Mouse (Mus musculus) kidney, postnatal 25 days (tissue): Measurements from ENCODE around the gene Spsb3.

Source experiments
- DNase-seq, 2 experiments: peaks; one replicate each; pipeline ENCODE4 v3.0.0; 2021; ENCODE audit warnings: mixed read lengths in 2 of 2

Gene Spsb3

DNA sequence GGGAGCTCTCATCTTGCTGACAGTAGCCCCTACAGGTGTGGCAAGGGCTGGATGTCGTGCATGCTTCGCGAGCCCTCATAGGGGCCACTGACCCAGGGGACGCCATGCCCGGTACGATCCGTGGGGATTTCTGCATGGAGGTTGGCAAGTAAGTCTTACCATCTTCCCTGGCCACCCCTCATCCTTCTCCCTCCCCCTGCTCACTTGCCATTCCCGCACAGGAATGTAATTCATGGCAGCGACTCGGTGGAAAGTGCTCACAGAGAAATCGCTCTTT, 10.5 kb downstream of the Spsb3 start:
- no peak for DNase-seq

DNA sequence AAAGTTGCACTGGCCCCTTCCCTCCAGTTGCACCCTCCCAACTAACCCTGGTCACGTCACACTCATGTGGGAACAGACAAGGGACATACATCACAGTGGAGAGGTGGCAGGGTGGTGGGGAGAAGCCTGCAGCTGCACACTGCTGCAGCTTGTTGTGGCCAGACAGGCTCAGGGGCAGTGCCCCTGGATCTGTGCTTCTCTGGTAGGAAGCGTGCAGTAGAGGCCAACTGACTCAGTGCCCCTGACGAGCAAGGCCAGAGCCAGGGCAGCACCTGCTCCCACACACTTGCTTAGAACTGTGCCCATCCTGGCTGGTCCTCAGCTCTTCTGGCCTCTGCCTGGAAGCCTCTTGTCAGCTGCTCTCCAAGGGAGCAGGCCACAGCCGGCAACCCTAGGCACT, 11.2 kb downstream of the Spsb3 start:
- DNase-seq, result peak in 1 of 2 experiments; percentile 39

DNA sequence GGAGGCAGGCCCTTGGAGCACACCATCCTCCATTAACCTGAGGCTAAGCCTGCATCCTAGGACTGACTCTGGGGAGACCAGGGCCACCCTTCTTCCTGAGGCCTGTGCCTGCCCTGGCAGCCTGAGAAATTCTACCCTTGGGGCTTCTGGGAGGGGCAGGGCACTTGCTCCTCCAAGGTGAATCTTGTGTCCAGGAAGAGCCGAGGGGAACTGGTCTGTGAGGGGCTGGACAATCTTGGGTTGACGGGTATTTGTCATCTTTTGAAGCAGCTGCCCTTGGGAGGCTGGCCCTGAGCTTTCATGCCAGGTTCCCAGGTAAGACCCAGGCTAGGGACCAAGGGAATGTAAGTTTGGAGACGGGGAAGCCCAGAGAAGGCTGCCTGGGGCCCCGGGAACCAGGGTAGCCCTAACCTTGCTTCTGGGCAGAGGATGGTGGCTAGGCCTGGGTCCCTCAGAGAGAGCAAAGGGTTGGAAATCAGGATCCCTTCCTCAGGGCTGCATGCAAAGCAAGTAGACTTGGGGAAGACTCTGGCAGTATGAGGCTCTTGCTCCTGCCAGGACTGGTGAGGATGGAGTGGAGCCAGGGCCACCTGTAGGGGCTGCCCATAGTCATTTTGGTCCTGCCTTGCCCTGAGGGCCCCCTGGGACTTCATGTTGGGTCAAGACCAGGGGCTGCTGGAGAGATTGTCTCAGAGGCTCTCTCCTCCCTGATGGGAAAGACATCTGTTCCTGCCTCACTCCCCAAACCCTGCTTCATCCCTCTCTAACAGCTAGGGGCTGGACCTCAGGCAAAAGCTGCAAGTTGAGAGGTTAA, 11.8 kb downstream of the Spsb3 start:
- DNase-seq, result peak in 1 of 2 experiments; percentile 34

DNA sequence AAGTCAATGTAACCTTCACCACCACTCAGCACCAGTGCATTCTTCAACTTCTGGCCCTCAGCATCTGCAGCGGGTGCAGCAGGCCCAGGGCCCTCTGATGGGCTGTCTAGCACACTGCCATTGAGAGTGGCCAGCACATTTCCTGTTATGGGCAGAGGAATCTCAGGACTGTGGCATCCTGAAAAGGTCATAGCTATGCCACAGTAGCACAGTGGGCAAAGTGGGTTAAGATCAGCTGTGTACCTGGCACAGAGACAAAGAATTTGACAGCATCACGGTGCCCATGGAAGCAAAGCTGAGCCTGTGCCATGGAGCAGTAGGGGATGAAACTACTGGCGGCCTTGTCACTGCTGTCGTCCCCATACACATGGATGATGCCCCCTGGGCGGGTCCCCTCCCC, 12.7 kb downstream of the Spsb3 start:
- DNase-seq, result no peak

DNA sequence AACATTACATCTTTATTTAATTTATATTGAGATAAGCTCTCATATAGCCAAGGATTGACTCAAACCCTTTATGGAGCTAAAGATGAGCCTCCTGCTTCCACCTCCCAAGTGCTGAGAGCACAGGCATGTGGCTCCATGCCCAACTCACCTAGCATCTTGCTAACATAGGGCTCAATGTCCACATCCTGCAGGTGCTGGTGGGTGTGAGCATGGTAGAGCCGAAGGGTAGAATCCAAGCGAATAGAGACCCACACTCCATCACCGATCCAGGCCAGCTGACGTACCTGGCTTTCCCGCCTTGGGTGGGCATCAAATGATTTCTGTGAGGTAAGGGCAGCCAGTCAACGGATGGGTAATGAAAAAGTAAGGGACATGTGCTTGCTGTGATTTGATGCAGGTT, 13.6 kb downstream of the Spsb3 start:
- DNase-seq, result peak in 1 of 2 experiments; percentile 32

DNA sequence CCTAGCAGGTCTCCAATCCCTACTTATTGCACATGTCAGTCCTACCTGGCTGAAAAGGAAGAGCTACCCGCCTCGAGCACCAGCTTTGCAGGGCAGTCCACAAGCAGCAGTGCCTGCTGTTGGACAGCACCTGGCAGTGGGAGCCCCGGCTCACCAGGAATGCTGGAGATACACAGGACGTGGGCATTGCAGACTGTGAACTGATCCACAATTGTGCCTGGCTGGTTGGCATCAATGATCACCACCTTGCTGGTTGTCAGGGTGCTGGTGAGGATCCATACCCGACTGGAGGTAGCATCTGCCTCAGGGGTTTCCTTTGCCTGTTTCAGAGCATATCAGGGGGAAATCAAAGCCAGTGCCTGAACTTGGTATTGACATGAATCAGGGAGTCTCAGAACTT, 15.7 kb downstream of the Spsb3 start:
- no peak for DNase-seq

DNA sequence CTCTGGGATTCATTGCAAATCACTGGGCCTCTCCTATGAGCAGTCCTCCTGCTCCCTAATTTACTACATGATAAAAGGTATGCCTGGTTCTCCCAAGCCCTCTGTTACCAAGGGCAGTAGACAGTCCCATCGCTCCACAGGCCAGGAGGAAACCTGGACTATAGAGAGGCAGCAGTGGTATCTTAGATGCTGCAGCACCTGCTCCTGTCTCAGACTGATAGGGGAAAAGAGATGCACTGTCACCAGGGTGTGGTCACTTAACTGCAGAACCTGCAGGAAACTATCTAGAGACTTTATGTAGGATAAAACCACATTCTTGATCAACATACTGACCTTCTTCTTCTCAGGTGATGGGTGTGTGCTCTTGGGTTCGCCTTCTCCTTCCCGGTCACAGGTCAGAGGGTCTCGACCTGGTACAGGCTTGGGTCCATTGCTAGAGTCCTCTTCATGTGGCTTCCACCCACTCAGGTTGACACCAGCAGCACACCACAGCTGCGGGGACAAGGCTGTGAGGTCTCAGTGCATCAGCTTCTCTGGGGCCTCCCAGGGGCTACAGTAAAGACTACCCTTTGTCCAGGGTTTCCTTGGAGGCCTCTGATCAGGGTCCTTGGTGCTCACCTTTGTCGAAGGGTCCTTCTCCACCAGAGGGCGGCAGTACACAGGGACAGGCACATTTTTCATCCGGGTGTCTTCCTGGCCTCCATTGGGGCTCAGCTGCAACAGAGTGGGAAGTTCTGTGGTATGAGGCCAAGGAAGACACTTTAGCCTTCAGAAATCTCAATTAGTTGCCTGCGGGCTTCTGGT, 16.4 kb downstream of the Spsb3 start:
- peak; percentile 56 to 73 for DNase-seq

DNA sequence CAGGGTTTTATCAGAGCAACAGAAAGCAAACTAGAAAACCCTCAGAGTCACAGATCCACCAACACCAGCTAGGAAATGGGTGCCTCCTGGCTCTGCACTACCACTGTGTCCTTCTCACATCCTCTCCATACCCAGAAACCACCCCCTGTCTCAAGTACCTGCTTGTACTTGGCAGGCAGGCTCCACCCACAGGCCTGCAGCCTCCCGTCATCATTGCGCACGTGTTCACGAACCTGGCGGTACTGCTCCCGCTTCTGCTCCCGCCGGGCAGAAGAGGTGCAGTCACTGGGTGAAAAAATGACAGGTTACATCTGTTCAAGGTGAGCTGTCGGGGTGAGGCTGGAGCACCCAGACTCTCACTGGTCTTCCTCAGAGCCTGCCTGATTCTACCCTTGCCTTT, 17.3 kb downstream of the Spsb3 start:
- DNase-seq, result no peak

DNA sequence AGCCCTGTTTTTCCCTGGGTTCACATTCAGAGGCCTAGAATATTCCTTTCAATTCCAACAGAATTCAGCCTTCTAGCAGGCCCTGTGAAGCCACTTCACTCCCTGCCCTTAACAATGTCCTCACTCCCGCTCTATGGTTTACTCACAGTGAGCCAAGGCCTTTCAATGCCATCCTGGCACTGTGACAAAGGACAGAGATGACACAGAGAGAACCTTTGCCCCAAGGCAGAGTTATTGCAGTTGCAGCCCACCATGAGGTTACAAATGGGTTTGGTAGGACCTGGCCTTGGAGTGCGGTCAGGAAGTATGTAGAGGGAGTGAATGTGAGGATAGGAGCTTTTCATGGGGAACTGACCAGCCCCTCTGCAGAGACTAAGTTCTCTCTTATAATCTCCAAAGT, 21.1 kb downstream of the Spsb3 start:
- DNase-seq, result no peak

DNA sequence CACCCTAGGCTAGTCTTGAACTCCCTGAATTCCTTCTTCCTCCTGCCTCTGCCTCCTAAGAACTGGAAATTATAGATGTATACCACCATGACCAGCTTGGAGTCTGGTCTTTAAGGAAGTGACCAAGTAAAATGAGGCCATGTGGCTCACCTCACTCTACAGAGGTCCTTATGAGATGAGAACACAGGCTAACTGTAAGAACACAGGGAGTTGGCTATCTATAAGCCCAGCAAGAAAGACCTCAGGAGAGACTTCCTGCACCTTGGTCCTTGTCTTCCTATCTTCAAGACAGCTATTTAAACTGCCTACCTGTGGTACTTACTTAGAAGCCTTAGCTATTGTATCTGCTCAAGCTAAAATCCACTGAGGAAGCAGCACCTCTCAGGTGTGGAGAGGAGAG, 27.5 kb downstream of the Spsb3 start:
- DNase-seq, result no peak

DNA sequence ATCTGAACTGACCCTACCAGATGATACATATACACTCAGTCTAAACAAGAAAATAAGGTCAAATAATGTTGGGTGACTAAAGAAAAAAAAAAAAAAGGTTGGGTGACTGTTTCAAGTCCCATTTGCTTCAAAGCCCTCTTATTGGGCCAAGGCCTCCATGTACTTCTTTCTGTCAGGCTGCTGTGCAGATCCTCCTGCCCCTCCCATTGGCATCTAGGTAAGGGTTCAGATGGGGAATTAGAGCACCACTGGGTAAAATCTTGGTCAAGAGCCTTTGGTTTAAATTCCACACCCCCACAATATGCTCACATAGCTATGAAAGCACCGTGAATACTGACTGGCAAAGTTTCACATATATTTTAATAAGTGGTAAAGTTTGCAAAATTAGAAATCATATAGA, 36.8 kb downstream of the Spsb3 start:
- DNase-seq, result no peak

DNA sequence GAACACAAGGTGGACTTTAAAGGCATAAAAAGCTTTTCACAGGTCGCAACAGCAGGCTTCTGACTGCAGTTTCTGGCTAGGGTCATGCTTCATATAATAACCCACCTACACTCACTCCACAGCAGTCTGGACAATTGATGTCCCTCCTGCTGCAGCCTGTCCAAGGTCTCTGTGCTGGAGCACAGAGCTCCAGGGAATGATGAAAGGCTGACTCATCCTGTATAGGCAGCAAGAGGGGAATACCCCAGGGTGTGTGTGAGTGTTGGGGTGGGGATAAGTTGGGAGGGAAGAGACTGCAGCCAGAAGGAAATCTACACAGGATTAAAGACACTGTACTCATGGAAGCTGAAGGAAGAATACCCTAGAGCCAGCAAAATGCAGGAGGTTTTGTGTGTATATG, 43.1 kb downstream of the Spsb3 start:
- no peak for DNase-seq

DNA sequence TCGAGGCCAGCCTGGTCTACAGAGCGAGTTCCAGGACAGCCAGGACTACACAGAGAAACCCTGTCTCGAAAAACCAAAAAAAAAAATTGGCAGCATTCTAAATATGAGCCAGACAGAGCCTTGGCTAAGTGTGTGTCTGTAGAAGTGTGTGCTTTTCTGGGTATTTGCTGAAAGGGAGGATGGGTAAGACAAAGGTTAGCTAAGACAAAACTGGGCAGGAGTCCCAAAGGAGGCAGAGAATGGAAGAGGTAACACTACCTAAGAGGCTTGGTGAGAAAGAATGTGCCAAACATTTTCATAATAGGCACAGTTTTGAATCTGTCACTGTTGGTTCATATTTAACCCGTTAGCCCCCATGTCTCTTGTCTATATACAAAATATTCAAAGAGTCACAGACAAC, 46.0 kb downstream of the Spsb3 start:
- peak in 1 of 2 experiments; percentile 28 for DNase-seq

DNA sequence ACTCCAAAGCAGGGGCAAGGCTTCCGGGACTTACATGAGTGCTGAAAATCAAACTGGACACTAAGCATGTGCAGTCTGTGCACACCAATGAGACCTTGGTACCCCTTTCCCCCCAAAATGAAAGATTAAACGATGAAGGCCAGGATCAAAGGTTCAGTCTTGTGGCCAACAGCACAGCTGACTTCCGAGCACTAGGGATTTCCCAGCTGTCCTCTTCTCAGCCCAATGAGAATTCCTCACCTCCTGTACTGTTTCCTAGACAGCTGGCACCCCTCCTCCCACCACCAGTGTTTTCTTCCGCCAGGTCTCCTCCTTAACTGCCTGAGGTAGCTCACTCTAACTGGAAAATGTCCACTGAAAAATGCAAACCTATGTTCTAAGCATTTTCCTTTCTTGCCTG, 46.7 kb downstream of the Spsb3 start:
- DNase-seq, result no peak

DNA sequence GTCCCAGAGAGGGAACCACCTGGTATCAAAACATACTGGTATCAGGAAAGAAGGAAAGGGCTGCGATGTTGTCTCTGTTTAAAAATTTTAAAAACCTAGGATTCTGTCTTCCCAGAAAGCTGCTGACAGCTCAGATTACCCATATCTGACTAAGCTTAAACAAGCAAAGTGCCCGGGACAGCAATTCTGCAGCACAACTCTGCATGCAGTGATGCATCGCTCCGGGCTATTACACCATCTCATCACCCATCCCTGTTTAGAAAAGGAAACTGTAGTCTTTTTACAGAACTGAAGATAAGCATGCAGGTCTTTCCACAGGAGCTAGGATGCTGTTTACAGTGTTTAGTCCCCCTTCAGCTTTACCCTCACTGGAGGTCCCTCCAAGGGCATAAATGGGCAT, 48.5 kb downstream of the Spsb3 start:
- DNase-seq, result no peak

DNA sequence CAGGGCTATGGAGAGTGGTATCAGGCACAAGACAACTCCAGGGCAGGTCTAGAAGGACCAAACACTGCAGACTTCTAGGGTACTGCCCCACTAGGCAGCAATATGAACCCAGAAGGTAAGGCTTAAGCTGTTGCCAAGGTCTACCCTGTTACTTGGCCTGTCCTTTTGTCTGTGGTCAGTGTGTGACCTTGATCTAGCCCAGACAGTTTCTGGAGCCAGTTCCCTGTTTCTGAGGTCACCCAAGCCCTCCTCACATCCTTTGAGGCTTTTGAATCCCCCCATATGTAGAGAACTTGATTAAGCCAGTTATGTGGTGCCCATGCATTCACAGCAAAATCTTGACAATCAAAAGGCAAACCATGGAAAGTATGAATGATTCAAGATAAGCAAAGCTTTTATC, 49.2 kb downstream of the Spsb3 start:
- DNase-seq, result no peak

DNA sequence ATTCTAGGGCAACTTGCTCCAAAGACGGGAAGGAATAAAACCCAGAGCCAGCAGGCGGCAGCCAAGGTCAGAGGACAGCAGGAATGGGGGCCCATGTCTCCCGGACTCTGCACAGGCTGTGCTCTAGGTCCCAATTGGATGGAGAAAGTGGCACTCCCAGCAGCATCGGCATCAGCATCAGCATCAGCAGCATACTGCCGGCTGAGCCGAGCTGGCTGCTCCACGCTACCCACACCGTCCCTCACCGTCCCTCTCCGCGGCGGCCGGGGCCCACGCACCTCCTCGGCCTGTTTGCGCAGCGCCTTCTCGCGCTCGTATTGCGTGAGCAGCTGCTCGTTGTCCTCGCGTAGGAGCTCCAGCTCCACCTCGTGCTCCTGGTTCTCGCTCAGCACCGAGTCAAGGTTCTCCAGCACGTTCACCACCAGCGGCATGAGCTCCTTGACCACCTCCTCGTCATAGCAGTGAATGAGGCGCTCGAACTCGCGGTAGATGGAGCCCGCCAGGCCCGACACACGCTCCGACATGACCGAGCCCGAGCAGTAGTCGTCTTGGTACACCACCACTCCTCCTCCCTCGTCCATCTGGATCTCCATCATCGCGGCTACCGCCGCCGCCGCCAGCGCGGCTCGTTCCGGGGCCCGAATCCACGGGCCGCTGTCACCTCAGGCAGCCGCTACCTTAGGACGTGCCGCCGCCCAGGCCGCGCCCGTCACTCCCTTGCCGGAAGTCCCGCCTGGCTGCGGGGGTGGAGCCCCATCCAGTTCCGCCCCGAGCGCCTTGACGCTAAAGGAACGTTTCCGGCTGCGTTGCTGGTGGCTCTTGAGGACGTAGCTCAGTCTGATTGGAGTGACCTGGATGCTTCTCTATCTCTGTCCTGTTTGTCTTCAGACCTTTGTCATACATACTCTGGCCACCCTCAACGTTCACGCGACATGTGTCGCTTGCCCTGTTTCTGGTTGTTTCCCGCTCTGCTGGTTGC, 50.1 kb downstream of the Spsb3 start, which contains the start of gene Mapk8ip3:
Mapk8ip3 (minus strand) TSS at position 719 of the 979 bp plus-strand sequence.
- peak; percentile 95 to 96 for DNase-seq

DNA sequence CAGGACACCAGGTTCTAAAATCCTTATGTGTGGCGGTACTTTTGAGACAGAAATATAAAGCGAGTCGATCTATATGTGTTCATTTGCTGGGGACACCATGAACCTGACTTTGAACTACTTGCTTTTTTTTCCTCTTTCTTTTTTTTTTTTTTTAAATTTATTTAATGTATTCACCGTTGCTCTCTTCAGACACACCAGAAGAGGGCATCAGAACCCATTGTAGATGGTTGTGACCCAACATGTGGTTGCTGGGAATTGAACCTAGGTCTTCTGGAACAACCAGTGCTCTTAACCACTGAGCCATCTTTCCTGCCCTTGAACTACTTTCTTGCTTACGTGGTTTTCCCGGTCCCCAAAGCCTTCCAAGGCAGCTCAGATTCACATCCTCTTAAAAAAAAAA, 50.8 kb downstream of the Spsb3 start:
- DNase-seq, result no peak
